Mouse (Mus musculus) gastrocnemius, postnatal 25 days (tissue): ENCODE results near the gene Irx6. TPM values are rescaled to one million over a fixed set of nuclear protein-coding genes. Genes with fewer than 3 reads are reported as not detected.

Experiments used
- DNase-seq: peaks from one replicate; pipeline ENCODE4 v3.0.0; 2022
- long read RNA-seq, 2 experiments: library from polyadenylated mRNA; stranded (forward); transcript quantifications; one replicate each; pipeline ENCODE4 v2.0.0; 2021
- total RNA-seq, 2 experiments: library from RNA; stranded (reverse); gene quantifications; 1 replicate in 1 of 2; 2 replicates in 1 of 2; pipeline ENCODE4 v1.2.3; 2021

The Irx6 gene
- not detected for total RNA-seq
- long read RNA-seq, experiment 1 = 0 reads
- long read RNA-seq, experiment 2 = 0 reads

GRCm38 (mm10) chr8:92674244-92675128, at the start of gene Irx6:
Irx6 (plus strand) TSS chr8:92674288.
- no peak for DNase-seq

- DNase-seq = no peak
Observed at GRCm38 (mm10) chr8:92628711-92629650, 45.1 kb upstream of the Irx6 start.

GRCm38 (mm10) chr8:92633199-92633598, 40.9 kb upstream of the Irx6 start:
- DNase-seq = no peak

- DNase-seq = no peak
Observed at GRCm38 (mm10) chr8:92640820-92641219, 33.3 kb upstream of the Irx6 start.

GRCm38 (mm10) chr8:92646637-92647036, 27.5 kb upstream of the Irx6 start:
- DNase-seq = no peak

- DNase-seq = no peak
Observed at GRCm38 (mm10) chr8:92664207-92664606, 9.9 kb upstream of the Irx6 start.

GRCm38 (mm10) chr8:92670236-92670635, 3.9 kb upstream of the Irx6 start:
- DNase-seq = no peak

GRCm38 (mm10) chr8:92670656-92671195, 3.4 kb upstream of the Irx6 start:
- DNase-seq = no peak

- no peak for DNase-seq
Observed at GRCm38 (mm10) chr8:92671892-92672291, 2.2 kb upstream of the Irx6 start.

- DNase-seq = no peak
Observed at GRCm38 (mm10) chr8:92673101-92673500, 987 bp upstream of the Irx6 start.

- DNase-seq = peak; percentile 8
Observed at GRCm38 (mm10) chr8:92673555-92674243, 389 bp upstream of the Irx6 start.

- no peak for DNase-seq
Observed at GRCm38 (mm10) chr8:92678407-92678806, 4.3 kb downstream of the Irx6 start.

- DNase-seq = no peak
Observed at GRCm38 (mm10) chr8:92697361-92697760, 23.3 kb downstream of the Irx6 start.

GRCm38 (mm10) chr8:92698411-92698810, 24.3 kb downstream of the Irx6 start:
- DNase-seq = no peak

- no peak for DNase-seq
Observed at GRCm38 (mm10) chr8:92699922-92700540, 25.9 kb downstream of the Irx6 start.

GRCm38 (mm10) chr8:92703375-92703774, 29.3 kb downstream of the Irx6 start:
- no peak for DNase-seq

- no peak for DNase-seq
Observed at GRCm38 (mm10) chr8:92706311-92706710, 32.2 kb downstream of the Irx6 start.

GRCm38 (mm10) chr8:92713286-92713685, 39.2 kb downstream of the Irx6 start:
- DNase-seq = no peak

- DNase-seq = no peak
Observed at GRCm38 (mm10) chr8:92717418-92717817, 43.3 kb downstream of the Irx6 start.

- DNase-seq = no peak
Observed at GRCm38 (mm10) chr8:92718057-92718456, 44.0 kb downstream of the Irx6 start.

- peak; percentile 25 for DNase-seq
Observed at GRCm38 (mm10) chr8:92721266-92721935, 47.3 kb downstream of the Irx6 start.
